Mouse (Mus musculus) gastrocnemius, adult 2 months (tissue): ENCODE results near the gene Ciao2a. TPM values are rescaled to one million over a fixed set of nuclear protein-coding genes. Genes with fewer than 3 reads are reported as not detected.
A peak's percentile ranks its signal among the peaks of the same experiment; 100 is the strongest.

Experiments
- DNase-seq: peaks from one replicate; pipeline ENCODE4 v3.0.0; 2022
- H3K27ac ChIP-seq: fragments of 200-600 bp; 2 replicates; pipeline ENCODE4 v1.8.1; 2022; ENCODE audit warnings: mild to moderate bottlenecking
- H3K4me3 ChIP-seq: fragments of 200-600 bp; 2 replicates; pipeline ENCODE4 v1.8.1; 2022; ENCODE audit warnings: mild to moderate bottlenecking, moderate library complexity
- CTCF ChIP-seq: fragments of 200-600 bp; IDR thresholded peaks from 2 replicates; pipeline ENCODE4 v1.8.1; 2022; ENCODE audit warnings: antibody characterized with exemption, mild to moderate bottlenecking, moderate library complexity
- intact Hi-C: fragments of 180-260 bp; cut with DNase I; formaldehyde crosslinking; loops from one replicate; pipeline ENCODE4 v1.15.1; 2025
- total RNA-seq, 2 experiments: library from RNA; stranded (reverse); gene quantifications; 2 replicates each; pipeline ENCODE4 v1.2.3; 2021

The Ciao2a gene
- total RNA-seq, 2 experiments from 2014 or later = 43.7 to 52.9 TPM

DNA sequence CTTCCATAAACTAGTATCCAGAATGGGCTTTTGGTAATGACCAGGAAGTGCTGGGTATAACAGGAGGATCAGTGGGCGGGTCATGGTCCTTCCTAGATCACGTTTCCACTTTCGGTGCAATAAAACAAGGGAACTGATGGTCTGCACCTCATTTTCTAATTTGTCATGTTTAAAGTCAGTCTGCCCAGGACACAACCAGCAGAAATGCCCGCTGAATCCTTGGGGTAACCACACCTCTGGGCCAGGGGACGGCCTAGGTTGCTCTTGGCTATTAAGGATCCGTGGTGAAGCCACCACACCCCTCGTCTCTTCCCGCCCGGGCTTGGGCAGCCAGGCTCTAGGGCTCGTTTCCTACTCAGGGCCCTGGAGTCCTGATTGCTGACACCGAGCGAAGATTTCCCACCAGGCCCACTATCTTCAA lies 2.3 kb upstream of the Ciao2a start:
- peak overlapping the region; percentile 95 for H3K27ac ChIP-seq
- intact Hi-C loops = loop anchor here (5.0 kb wide), 1 partner anchor 62 kb away; the partner anchor contains the start of gene Ppib
- no peak for TF ChIP-seq CTCF
- H3K4me3 ChIP-seq = peak overlapping the region; percentile 99
- DNase-seq = peak; percentile 49

DNA sequence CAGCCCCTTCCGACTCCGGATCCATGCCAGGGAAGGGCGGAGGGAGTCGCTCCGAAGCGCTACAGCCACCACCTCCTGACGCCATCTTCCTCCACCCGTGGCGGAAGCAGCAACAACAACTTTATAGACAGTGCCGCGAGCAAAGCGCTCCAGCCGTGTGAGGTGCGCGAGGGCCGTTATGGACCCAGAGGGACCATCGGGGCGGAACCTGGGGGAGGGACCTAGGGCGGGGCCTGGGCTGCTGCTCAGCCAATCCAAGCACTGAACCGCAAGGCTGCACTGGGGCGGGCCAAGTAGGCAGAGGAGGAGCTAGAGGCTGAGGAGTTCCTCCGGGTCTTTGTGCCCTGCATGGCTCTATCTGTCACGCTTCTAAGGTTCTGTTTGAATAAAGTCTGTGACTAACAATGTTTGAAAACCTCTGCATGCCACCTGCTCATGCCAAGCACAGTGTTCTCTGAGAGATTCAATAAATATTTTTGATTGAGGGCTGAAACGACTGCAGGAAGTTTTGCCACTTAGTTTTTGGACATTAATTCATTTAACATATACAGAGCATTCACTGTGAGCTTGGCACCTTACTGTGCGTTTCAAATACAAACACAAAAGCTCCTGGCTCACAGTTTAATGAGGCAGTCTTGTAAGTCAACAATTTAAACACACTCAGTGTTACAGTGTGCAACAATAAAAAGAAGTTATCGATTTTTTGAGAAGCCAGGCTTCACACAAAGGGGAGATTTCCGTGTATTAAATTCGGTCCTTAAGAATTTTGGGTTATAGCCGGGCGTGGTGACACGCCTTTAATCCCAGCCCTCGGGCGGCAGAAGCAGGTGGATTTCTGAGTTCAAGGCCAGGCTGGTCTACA lies 1.5 kb upstream of the Ciao2a start:
- DNase-seq = peak; percentile 99
- H3K27ac ChIP-seq = peak overlapping the region; percentile 95
- peak; percentile 11; the same call in 1 of the 2 replicates for TF ChIP-seq CTCF
- H3K4me3 ChIP-seq = peak overlapping the region; percentile 99
- intact Hi-C loops = loop anchor here (5.0 kb wide), 1 partner anchor 63 kb away; the partner anchor contains the start of gene Ppib

DNA sequence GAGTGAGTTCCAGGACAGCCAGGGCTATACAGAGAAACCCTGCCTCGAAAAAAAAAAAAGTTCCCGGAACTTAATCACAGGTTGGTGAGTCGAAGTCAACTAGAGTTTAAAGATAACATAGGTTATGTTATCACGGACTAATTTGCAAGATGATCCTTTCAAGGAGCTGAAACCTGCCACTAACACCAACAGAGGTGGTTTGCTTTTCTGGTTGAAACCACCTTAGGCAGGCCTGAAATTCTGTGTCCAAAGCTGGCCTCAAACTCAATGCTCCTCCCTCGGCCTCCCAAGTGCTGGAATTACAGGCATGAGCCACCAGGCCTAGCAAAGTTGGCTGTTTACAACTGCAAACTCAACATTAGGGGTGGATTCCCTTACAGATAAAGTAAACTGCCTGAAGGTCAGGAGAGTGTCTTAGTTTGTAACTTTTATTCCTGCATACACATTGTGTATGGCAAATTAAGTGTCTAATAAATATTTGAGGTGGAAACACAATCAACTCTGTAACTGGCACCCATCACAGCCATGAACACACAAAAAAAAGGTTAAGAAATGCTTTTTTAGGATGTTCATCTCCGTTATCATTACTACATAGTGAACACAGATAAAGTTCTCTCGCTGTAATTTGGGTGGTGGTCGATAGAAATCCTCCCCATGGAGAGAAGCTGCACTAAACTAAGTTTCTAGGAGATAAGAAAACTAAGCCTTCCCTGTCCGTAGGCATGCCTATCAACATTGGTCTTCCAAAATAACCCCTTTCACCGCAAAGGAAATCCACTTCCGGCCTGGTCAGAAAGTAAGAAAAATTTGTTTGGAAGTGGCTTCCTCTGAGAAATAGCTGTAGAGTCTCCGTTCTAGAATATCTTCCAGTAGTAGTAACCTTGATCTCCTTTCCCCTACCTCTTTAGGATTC lies 612 bp upstream of the Ciao2a start:
- TF ChIP-seq CTCF = no peak
- intact Hi-C loops = no loop called here
- Histone ChIP-seq H3K27ac (peak overlapping the region; percentile 95), H3K4me3 (peak overlapping the region; percentile 99)
- DNase-seq = no peak

DNA sequence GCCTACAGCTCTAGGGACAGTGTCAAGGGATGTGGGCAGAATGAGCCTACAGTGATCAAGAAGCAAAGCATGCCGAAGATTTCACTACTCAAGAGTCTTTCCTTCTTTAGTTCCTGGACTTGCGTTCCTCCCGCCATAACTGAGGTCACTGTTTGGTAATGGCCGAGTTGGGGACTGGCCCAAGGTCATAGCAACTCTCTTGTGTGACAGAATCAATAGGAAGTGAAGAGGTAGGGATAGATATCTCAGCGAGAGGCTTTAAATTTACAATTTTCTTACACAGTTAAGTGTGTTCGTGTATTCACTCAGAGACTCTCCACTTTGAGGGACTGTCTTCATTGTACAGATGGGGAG lies 759 bp downstream of the Ciao2a start:
- TF ChIP-seq CTCF = no peak
- intact Hi-C loops = no loop called here
- no peak for DNase-seq
- peak overlapping the region; percentile 99 for H3K4me3 ChIP-seq
- H3K27ac ChIP-seq = peak overlapping the region; percentile 95

DNA sequence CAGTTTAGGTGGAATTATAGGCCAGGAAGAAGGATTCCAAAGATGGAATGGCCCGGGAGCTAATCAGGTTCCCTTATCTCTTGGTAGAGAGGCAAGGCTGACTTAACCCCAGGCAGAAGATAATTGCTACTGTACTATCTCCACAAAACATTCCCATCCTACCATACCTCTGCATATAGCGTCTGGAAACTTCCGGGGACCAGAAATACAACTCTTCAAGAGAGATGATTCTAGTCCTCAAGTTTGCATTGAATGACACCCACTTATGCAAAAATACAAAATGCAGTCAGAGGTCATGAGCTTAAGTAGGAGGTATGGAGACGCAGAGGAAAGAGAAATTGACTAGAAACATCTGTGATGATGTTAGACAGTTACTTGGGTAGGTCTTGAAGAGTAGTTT lies 1.5 kb downstream of the Ciao2a start:
- H3K27ac ChIP-seq = no peak overlapping the region
- H3K4me3 ChIP-seq = no peak overlapping the region
- TF ChIP-seq CTCF = no peak
- intact Hi-C loops = no loop called here
- DNase-seq = no peak

DNA sequence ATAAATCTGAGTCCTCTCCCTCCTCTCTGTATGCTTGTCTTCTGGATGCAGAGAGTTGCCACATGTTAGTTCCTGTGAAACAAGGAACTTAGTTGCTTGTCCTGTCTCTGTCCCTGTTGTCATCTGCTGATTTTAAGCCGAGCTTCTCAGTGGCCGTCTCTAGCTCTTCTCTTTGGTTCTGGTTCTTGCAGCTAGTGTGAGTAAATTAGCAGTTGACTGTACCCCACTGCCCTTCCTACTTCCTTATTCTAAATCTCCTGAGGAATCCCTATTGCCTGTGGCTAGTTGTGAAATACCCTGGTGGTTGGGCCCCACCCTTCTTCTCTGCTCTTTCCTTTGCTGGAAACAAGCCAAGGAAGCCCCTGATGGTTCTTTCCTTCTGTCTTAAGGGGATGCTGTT lies 5.1 kb downstream of the Ciao2a start:
- TF ChIP-seq CTCF = no peak
- Histone ChIP-seq H3K27ac (no peak overlapping the region; the same call in 1 of the 2 replicates), H3K4me3 (no peak overlapping the region)
- no peak for DNase-seq
- intact Hi-C loops = no loop called here

DNA sequence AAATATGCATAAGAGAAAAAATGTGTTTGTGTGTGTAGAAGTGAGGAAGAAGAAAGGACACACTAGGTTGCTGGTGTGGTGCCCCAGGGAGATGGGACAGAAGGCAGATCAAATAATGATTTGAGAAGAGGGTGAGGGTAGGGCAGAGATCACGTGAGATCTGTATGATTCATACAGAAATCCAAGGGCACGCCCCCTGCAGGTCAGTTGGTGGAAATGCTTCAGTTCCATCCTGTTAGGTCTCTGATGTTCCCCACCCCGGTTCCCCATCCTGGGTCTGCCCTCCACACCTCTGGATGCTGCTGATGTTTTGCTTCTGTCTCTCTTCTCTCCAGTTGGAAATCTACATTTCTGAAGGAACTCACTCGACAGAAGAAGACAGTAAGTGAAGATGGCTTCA lies 9.6 kb downstream of the Ciao2a start:
- intact Hi-C loops = no loop called here
- DNase-seq = no peak
- peak; percentile 60 for TF ChIP-seq CTCF
- Histone ChIP-seq H3K27ac (no peak overlapping the region), H3K4me3 (no peak overlapping the region)

DNA sequence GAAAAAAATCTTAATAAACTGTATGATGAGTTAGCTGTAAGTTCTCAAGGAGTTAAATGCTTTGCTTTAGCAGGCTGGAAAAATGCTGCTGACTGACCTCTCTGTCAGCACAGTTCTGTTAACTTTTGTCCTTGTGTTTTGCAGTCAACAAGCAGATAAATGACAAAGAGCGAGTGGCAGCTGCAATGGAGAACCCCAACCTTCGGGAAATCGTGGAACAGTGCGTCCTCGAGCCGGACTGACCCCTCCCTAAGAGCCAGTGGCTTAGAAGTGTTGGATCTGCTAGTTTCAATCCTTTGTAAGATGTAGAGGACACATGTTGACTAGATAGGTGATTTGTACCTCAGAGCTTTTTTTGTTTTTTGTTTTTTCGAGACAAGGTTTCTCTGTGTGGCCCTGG lies 11.8 kb downstream of the Ciao2a start:
- Histone ChIP-seq H3K4me3 (no peak overlapping the region), H3K27ac (no peak overlapping the region)
- DNase-seq = no peak
- TF ChIP-seq CTCF = no peak
- intact Hi-C loops = no loop called here

DNA sequence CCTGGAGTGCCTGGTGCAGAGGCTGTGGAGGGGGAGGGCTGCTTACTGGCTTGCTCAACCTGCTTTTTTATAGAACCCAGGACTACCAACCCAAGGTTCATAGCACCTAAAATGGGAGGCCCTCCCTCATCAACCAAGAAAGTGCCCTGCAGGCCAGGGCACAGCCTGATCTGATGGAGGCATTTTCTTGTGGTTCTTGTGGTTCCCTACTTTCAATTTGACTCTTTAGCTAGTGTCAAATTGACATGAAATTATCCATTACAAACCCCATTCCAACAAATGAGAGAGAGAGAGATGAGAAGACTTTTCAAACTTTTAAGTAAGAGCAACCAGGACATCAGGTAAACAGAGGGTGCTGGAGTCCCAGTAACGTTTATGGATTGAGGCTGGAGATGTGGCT lies 15.9 kb downstream of the Ciao2a start:
- no peak overlapping the region for H3K4me3 ChIP-seq
- intact Hi-C loops = loop anchor here (5.0 to 10.0 kb wide), 2 partner anchors 255 to 683 kb away; no protein-coding TSS in a partner anchor
- TF ChIP-seq CTCF = no peak
- no peak overlapping the region for H3K27ac ChIP-seq
- no peak for DNase-seq

DNA sequence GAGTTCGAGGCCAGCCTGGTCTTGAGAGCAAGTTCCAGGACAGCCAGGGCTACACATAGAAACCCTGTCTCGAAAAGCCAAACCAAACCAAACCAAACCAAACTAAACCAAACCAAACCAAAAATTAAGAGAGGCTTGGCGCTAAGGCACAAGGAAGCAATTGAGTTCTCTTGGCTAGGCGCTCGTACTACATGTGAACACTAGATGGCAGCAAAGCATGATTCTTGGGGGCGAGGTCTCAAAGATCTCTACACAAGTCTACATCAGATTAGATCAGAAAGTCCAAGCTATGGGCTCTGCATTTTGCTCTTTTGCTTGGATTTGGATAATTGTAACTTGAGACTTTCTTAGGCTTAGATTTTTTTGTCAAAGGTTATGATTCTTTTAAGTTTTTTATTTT lies 17.8 kb downstream of the Ciao2a start:
- Histone ChIP-seq H3K4me3 (no peak overlapping the region), H3K27ac (no peak overlapping the region)
- DNase-seq = peak; percentile 70
- intact Hi-C loops = loop anchor here (5.0 to 10.0 kb wide), 2 partner anchors 253 to 681 kb away; no protein-coding TSS in a partner anchor
- peak; percentile 91 for TF ChIP-seq CTCF

DNA sequence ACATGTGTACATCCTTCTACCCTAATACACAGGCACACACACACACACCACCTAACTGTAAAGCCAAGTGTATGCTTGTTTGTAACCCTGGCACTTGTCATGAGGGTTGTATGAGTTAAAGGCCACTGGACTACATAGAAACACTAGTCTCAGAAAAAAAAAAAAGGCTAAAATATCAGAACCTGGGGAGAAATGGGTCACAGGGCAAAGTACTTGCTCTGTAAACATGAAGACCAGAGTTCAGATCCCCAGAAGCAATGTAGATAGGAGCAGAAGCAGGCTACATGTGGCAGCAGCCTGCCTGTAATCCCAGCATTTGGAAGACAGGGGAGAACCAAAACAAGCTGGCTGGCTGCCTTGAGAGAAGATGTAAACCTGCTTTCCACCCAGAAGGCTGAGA lies 19.7 kb downstream of the Ciao2a start:
- intact Hi-C loops = loop anchor here (10.0 kb wide), 1 partner anchor 679 kb away; no protein-coding TSS in a partner anchor
- no peak overlapping the region for H3K4me3 ChIP-seq
- no peak for DNase-seq
- no peak overlapping the region for H3K27ac ChIP-seq
- TF ChIP-seq CTCF = no peak

DNA sequence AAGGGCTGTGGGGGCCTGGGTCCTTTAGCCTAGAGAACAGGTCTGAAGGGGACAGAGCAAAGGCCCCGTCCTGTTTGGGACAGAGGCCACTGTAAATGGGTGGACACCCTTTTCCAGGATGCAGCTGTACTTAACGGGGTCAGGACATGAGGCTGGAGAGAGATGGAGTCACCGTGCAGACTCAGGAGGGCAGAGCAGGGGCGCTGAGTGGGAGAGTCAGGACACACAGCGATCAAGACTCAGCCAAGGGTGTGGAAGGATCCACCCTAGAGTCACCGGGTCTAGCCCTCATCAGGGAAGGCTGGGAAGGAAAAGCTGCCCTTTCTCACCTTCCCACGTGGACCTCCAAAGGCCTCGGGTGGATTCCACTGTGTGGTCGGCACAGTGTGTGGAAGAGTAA lies 25.6 kb downstream of the Ciao2a start:
- TF ChIP-seq CTCF = no peak
- intact Hi-C loops = no loop called here
- H3K4me3 ChIP-seq = no peak overlapping the region
- H3K27ac ChIP-seq = no peak overlapping the region
- DNase-seq = no peak

DNA sequence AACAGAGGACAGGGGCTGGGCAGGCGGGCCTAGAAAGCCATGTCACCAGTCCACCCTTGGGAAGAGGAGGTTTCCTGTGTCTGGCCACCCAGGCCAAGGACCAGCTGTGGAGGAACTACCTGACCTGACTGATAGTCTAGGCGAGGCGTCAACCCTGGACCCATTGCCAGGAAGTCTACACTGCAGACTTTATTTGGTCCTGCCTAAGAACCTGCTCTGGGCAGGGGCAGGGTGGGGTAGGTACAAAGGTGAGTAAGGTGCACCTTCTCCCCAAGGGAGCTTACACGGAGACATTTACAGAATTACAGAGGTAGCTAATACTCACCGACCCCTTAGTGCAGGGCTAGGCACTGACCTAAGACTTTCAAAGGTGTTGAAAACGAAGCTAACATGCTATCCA lies 27.2 kb downstream of the Ciao2a start:
- no peak for TF ChIP-seq CTCF
- DNase-seq = no peak
- Histone ChIP-seq H3K4me3 (no peak overlapping the region), H3K27ac (no peak overlapping the region)
- intact Hi-C loops = no loop called here
